ENCODE assay signal across 34 mouse cellular contexts in the genomic region with DNA sequence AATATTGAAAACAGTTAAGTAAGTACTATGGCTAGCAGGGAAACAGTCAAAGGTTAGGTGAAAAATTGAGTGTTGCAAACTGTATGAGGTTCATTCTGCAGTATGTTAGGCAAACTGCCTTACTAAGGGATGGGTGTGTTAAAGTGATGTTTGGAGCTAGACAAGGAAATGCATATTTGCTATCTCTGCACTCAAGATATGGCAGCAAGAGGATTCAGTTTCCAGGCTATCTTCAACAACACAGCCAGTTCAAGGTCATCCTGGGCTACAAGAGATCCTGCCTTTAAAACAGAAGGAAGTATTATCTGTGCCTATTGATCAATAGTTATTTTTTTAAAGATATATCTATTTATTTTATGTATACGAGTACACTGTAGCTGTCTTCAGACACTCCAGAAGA.
"Had no signal": no experiment of that assay in that cellular context is flagged by ENCODE, and none has a peak within 500 bp of the region (broad histone marks: within the 10 kb centered on the region; RNA-seq: fewer than 3 reads in every experiment).

No protein-coding gene starts in this region.

- H3K27ac ChIP-seq: hindbrain, embryonic 10.5 days; hindbrain, embryonic 12.5 days; hindbrain, embryonic 13.5 days; hindbrain, embryonic 14.5 days; hindbrain, embryonic 15.5 days; hindbrain, postnatal 0 days; intestine, embryonic 15.5 days; kidney, postnatal 0 days; layer of hippocampus, adult 2 months had no signal

- H3K9ac ChIP-seq: heart, embryonic 12.5 days; heart, embryonic 13.5 days; heart, embryonic 15.5 days; hindbrain, embryonic 12.5 days; hindbrain, embryonic 13.5 days; hindbrain, embryonic 14.5 days; hindbrain, embryonic 15.5 days; intestine, embryonic 15.5 days; kidney, embryonic 15.5 days had no signal

- DNase-seq: heart, postnatal 10 days; heart, postnatal 14 days; heart, postnatal 36 days; heart, postnatal 4 days; kidney, adult 11 months; kidney, adult 18-20 months; kidney, adult 2 months; kidney, adult 8-10 months; kidney, adult 9 months; kidney, postnatal 10 days; kidney, postnatal 14 days; kidney, postnatal 25 days; kidney, postnatal 36 days; kidney, postnatal 4 days; layer of hippocampus, adult 9-11 months; layer of hippocampus, postnatal 36 days had no signal

- H3K4me1 ChIP-seq: heart, embryonic 10.5 days; heart, embryonic 12.5 days; heart, embryonic 13.5 days; heart, embryonic 15.5 days; hindbrain, embryonic 10.5 days; hindbrain, embryonic 12.5 days; hindbrain, embryonic 13.5 days; hindbrain, embryonic 15.5 days; intestine, embryonic 15.5 days; kidney, embryonic 15.5 days had no signal

- H3K36me3 ChIP-seq: heart, embryonic 10.5 days; heart, embryonic 12.5 days; heart, embryonic 13.5 days; heart, embryonic 15.5 days; hindbrain, embryonic 10.5 days; hindbrain, embryonic 12.5 days; hindbrain, embryonic 13.5 days; hindbrain, embryonic 15.5 days; intestine, embryonic 15.5 days; kidney, embryonic 15.5 days had no signal

- H3K4me3 ChIP-seq: heart, embryonic 10.5 days; heart, embryonic 12.5 days; heart, embryonic 13.5 days; heart, embryonic 15.5 days; hindbrain, embryonic 10.5 days; hindbrain, embryonic 12.5 days; hindbrain, embryonic 13.5 days; hindbrain, embryonic 15.5 days; intestine, embryonic 15.5 days; kidney, embryonic 15.5 days; layer of hippocampus, adult 2 months had no signal

- ATAC-seq: hindbrain, embryonic 16.5 days; hindbrain, postnatal 0 days; inflammation-experienced regulatory T-cells, adult 6 months; intestine, embryonic 15.5 days; intestine, embryonic 16.5 days; intestine, postnatal 0 days had no signal

- H3K9me3 ChIP-seq: heart, embryonic 10.5 days; heart, embryonic 12.5 days; heart, embryonic 13.5 days; heart, embryonic 15.5 days; hindbrain, embryonic 10.5 days; hindbrain, embryonic 12.5 days; hindbrain, embryonic 13.5 days; hindbrain, embryonic 15.5 days; intestine, embryonic 15.5 days; kidney, embryonic 15.5 days had no signal

- H3K27me3 ChIP-seq: heart, embryonic 12.5 days; heart, embryonic 13.5 days; heart, embryonic 15.5 days; hindbrain, embryonic 12.5 days; hindbrain, embryonic 13.5 days; hindbrain, embryonic 15.5 days; intestine, embryonic 15.5 days; kidney, embryonic 15.5 days had no signal
